Mouse (Mus musculus): ENCODE results near the gene Axin2. TPM values are rescaled to one million over a fixed set of nuclear protein-coding genes. Genes with fewer than 3 reads are reported as not detected.

Axin2 gene
- total RNA-seq, 2 experiments from 2014 or later, result 0.51 TPM; not detected in 1

- ATAC-seq (replicated peaks; ENCODE audit: low FRiP score, poor library complexity, severe bottlenecking), result no peak
Measured at GRCm38 (mm10) chr11:108926345-108927092, 6.4 kb downstream of the Axin2 start.

GRCm38 (mm10) chr11:108927093-108927444, 6.9 kb downstream of the Axin2 start:
- no peak for ATAC-seq (replicated peaks; ENCODE audit: low FRiP score, poor library complexity, severe bottlenecking)

- ATAC-seq (replicated peaks; ENCODE audit: low FRiP score, poor library complexity, severe bottlenecking), result no peak
Measured at GRCm38 (mm10) chr11:108928096-108928495, 7.9 kb downstream of the Axin2 start.

- ATAC-seq (replicated peaks; ENCODE audit: low FRiP score, poor library complexity, severe bottlenecking), result no peak
Measured at GRCm38 (mm10) chr11:108928752-108929151, 8.6 kb downstream of the Axin2 start.

- ATAC-seq (replicated peaks; ENCODE audit: low FRiP score, poor library complexity, severe bottlenecking), result no peak
Measured at GRCm38 (mm10) chr11:108929176-108929575, 9.0 kb downstream of the Axin2 start.

- ATAC-seq (replicated peaks; ENCODE audit: low FRiP score, poor library complexity, severe bottlenecking), result no peak
Measured at GRCm38 (mm10) chr11:108929700-108930099, 9.6 kb downstream of the Axin2 start.

- ATAC-seq (replicated peaks; ENCODE audit: low FRiP score, poor library complexity, severe bottlenecking), result no peak
Measured at GRCm38 (mm10) chr11:108930612-108931011, 10.5 kb downstream of the Axin2 start.

- ATAC-seq (replicated peaks; ENCODE audit: low FRiP score, poor library complexity, severe bottlenecking), result no peak
Measured at GRCm38 (mm10) chr11:108933835-108934234, 13.7 kb downstream of the Axin2 start.

GRCm38 (mm10) chr11:108935128-108935868, 15.1 kb downstream of the Axin2 start:
- ATAC-seq (replicated peaks; ENCODE audit: low FRiP score, poor library complexity, severe bottlenecking), result no peak

- no peak for ATAC-seq (replicated peaks; ENCODE audit: low FRiP score, poor library complexity, severe bottlenecking)
Measured at GRCm38 (mm10) chr11:108936016-108936792, 16.1 kb downstream of the Axin2 start.

- no peak for ATAC-seq (replicated peaks; ENCODE audit: low FRiP score, poor library complexity, severe bottlenecking)
Measured at GRCm38 (mm10) chr11:108940655-108941412, 20.7 kb downstream of the Axin2 start.

GRCm38 (mm10) chr11:108941836-108942235, 21.7 kb downstream of the Axin2 start:
- no peak for ATAC-seq (replicated peaks; ENCODE audit: low FRiP score, poor library complexity, severe bottlenecking)

- ATAC-seq (replicated peaks; ENCODE audit: low FRiP score, poor library complexity, severe bottlenecking), result no peak
Measured at GRCm38 (mm10) chr11:108943741-108944140, 23.6 kb downstream of the Axin2 start.

GRCm38 (mm10) chr11:108945666-108946065, 25.5 kb downstream of the Axin2 start:
- no peak for ATAC-seq (replicated peaks; ENCODE audit: low FRiP score, poor library complexity, severe bottlenecking)

- no peak for ATAC-seq (replicated peaks; ENCODE audit: low FRiP score, poor library complexity, severe bottlenecking)
Measured at GRCm38 (mm10) chr11:108947425-108948184, 27.5 kb downstream of the Axin2 start.

- no peak for ATAC-seq (replicated peaks; ENCODE audit: low FRiP score, poor library complexity, severe bottlenecking)
Measured at GRCm38 (mm10) chr11:108948501-108948900, 28.4 kb downstream of the Axin2 start.

- no peak for ATAC-seq (replicated peaks; ENCODE audit: low FRiP score, poor library complexity, severe bottlenecking)
Measured at GRCm38 (mm10) chr11:108948931-108949330, 28.8 kb downstream of the Axin2 start.

- ATAC-seq (replicated peaks; ENCODE audit: low FRiP score, poor library complexity, severe bottlenecking), result no peak
Measured at GRCm38 (mm10) chr11:108952343-108952742, 32.2 kb downstream of the Axin2 start.

- no peak for ATAC-seq (replicated peaks; ENCODE audit: low FRiP score, poor library complexity, severe bottlenecking)
Measured at GRCm38 (mm10) chr11:108955943-108956342, 35.8 kb downstream of the Axin2 start.

Measured in erythroblast, adult 5-6 weeks (primary cell).